In the genomic region with DNA sequence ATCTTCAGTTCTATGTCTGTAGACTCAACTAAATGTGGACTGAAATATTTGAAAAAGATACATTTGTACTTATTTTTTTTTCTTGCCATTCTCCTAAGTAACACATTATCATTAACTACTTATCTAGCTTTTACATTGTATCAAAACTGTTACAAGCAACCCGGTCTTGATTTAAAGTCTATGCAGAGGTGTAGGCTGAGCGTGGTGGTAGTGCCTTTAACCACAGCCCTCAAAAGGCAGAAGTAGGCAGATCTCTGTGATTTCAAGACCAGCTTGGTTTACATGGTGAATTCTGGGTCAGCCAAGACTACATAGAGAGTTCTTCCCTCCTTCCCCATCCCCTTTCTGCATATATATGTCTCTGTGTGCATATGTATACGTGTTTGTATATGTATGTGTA, we compare ENCODE assay signal across 24 mouse cellular contexts. TPM values are rescaled to one million over a fixed set of nuclear protein-coding genes. Genes with fewer than 3 reads are reported as not detected.
"Had no signal": no experiment of that assay in that cellular context is flagged by ENCODE, and none has a peak within 500 bp of the region (broad histone marks: within the 10 kb centered on the region; RNA-seq: fewer than 3 reads in every experiment).

No protein-coding gene starts in this region.

- H3K9ac ChIP-seq: liver, embryonic 15.5 days; liver, postnatal 0 days; lung, embryonic 15.5 days; midbrain, embryonic 13.5 days; neural tube, embryonic 13.5 days; neural tube, embryonic 15.5 days had no signal

- H3K4me1 ChIP-seq: liver, embryonic 15.5 days; lung, embryonic 15.5 days had no signal

- H3K4me3 ChIP-seq: liver, embryonic 15.5 days; lung, embryonic 15.5 days; megakaryocyte, embryonic 14.5 days; midbrain, embryonic 13.5 days; myocyte; neural tube, embryonic 13.5 days; neural tube, embryonic 15.5 days had no signal

- ATAC-seq: liver, postnatal 0 days; lung, postnatal 0 days; midbrain, embryonic 13.5 days; midbrain, embryonic 16.5 days had no signal

- H3K9me3 ChIP-seq: liver, embryonic 15.5 days; lung, embryonic 15.5 days; megakaryocyte, embryonic 14.5 days; midbrain, embryonic 13.5 days; neural tube, embryonic 13.5 days; neural tube, embryonic 15.5 days had no signal

- H3K4me2 ChIP-seq: liver, embryonic 15.5 days; lung, embryonic 15.5 days; midbrain, embryonic 13.5 days; neural tube, embryonic 13.5 days; neural tube, embryonic 15.5 days had no signal

- H3K36me3 ChIP-seq: liver, embryonic 15.5 days; lung, embryonic 15.5 days; midbrain, embryonic 13.5 days; neural tube, embryonic 13.5 days; neural tube, embryonic 15.5 days had no signal

- H3K27me3 ChIP-seq: lung, embryonic 15.5 days; midbrain, embryonic 13.5 days; neural tube, embryonic 13.5 days; neural tube, embryonic 15.5 days had no signal

- H3K27ac ChIP-seq: liver, embryonic 15.5 days; lung, embryonic 15.5 days; macrophage; midbrain, embryonic 13.5 days; neural tube, embryonic 13.5 days; neural tube, embryonic 15.5 days had no signal

- DNase-seq: liver, postnatal 0 days; lung, adult 2 months; lung, postnatal 14 days; lung, postnatal 36 days; retina, postnatal 1 day; right cerebral cortex, adult 18-20 months; right cerebral cortex, postnatal 25 days; right cerebral cortex, postnatal 4 days; spleen, adult 18-20 months; thymus, adult 18-20 months; thymus, postnatal 14 days; thymus, postnatal 36 days had no signal

RNA-seq across cellular contexts. Expression of a gene that starts 38.7 kb away (rescaled TPM):
- polyA plus RNA-seq: liver, embryonic 15.5 days; lung, embryonic 15.5 days; lung, postnatal 0 days; midbrain, embryonic 13.5 days; midbrain, embryonic 16.5 days; neural tube, embryonic 11.5 days; neural tube, embryonic 13.5 days; stomach, embryonic 14.5 days had no signal

RNA-seq across cellular contexts. Expression of a gene that starts 52.1 kb away (rescaled TPM):
- polyA plus RNA-seq: lung, postnatal 0 days; macrophage had no signal
